ENCODE assay signal across 8 mouse cellular contexts in genomic region chr2:26139545-26140206, GRCm38 (mm10). TPM values are rescaled to one million over a fixed set of nuclear protein-coding genes. Genes with fewer than 3 reads are reported as not detected.
A peak's percentile ranks its signal among the peaks of the same experiment; 100 is the strongest.
DNase-seq lines count a peak whose midpoint lies in the region; ATAC-seq and TF ChIP-seq lines count a peak whose summit lies in the region.

No protein-coding gene starts in this region.

- peak overlapping the region; percentile 94 for H3K27ac ChIP-seq in heart, embryonic 11.5 days (ENCODE audit: low read depth, low read length)
- peak overlapping the region; percentile 80 for H3K27ac ChIP-seq in ES-E14 (ENCODE audit: insufficient read depth, low read depth, low read length, poor library complexity, severe bottlenecking)
- peak overlapping the region; percentile 88 for H3K27ac ChIP-seq in embryonic facial prominence, embryonic 12.5 days
- H3K27ac ChIP-seq in hindbrain, postnatal 0 days = peak overlapping the region; percentile 97
- H3K27ac ChIP-seq in stomach, embryonic 14.5 days (ENCODE audit: low read length) = peak overlapping the region; percentile 87

- peaks cover 22% of the 10 kb centered on the region for H3K4me1 ChIP-seq in heart, embryonic 11.5 days (ENCODE audit: control insufficient read depth, insufficient read depth, low read length)
- H3K4me1 ChIP-seq in ES-E14 (ENCODE audit: control insufficient read depth in 2 of 2, insufficient read depth in 2 of 2, low read length in 2 of 2, poor library complexity in 1 of 2) = peaks cover 0 to 15% of the 10 kb centered on the region in 2 experiments; a peak in 2 of 4 replicates
- peaks cover 17% of the 10 kb centered on the region for H3K4me1 ChIP-seq in embryonic facial prominence, embryonic 12.5 days
- H3K4me1 ChIP-seq in hindbrain, postnatal 0 days (ENCODE audit: insufficient read depth, low read length) = peaks cover 15% of the 10 kb centered on the region
- H3K4me1 ChIP-seq in stomach, embryonic 14.5 days (ENCODE audit: control insufficient read depth, insufficient read depth, low read length) = peaks cover 3% of the 10 kb centered on the region; the same call in 1 of the 2 replicates

- H3K9me3 ChIP-seq in heart, embryonic 11.5 days (replicated peaks; ENCODE audit: control insufficient read depth, low read length) = 0 out of 2 replicates have a peak, but pooled peaks cover 2% of the 10 kb centered on the region
- no peaks in the 10 kb centered on the region for H3K9me3 ChIP-seq in ES-E14 (ENCODE audit: control insufficient read depth, insufficient read depth, low read depth, low read length)
- no peaks in the 10 kb centered on the region for H3K9me3 ChIP-seq in embryonic facial prominence, embryonic 12.5 days
- no peaks in the 10 kb centered on the region for H3K9me3 ChIP-seq in hindbrain, postnatal 0 days (ENCODE audit: low read length)
- no peaks in the 10 kb centered on the region for H3K9me3 ChIP-seq in stomach, embryonic 14.5 days (ENCODE audit: control insufficient read depth, low read depth, low read length)

- H3K27me3 ChIP-seq in heart, embryonic 11.5 days (ENCODE audit: control insufficient read depth, insufficient read depth, low read length) = no peaks in the 10 kb centered on the region
- no peaks in the 10 kb centered on the region for H3K27me3 ChIP-seq in embryonic facial prominence, embryonic 12.5 days
- H3K27me3 ChIP-seq in hindbrain, postnatal 0 days (ENCODE audit: insufficient read depth, low read length) = no peaks in the 10 kb centered on the region
- no peaks in the 10 kb centered on the region for H3K27me3 ChIP-seq in stomach, embryonic 14.5 days (ENCODE audit: control insufficient read depth, insufficient read depth, low read length)

- peak overlapping the region; percentile 89 for H3K4me3 ChIP-seq in heart, embryonic 11.5 days (ENCODE audit: low read depth, low read length)
- peak overlapping the region; percentile 82 to 83 for H3K4me3 ChIP-seq in ES-E14 (ENCODE audit: insufficient read depth in 1 of 2, low read depth in 1 of 2, low read length in 2 of 2, poor library complexity in 1 of 2, severe bottlenecking in 1 of 2)
- H3K4me3 ChIP-seq in embryonic facial prominence, embryonic 12.5 days = peak overlapping the region; percentile 83
- peak overlapping the region; percentile 74 for H3K4me3 ChIP-seq in hindbrain, postnatal 0 days (ENCODE audit: low read length)
- H3K4me3 ChIP-seq in stomach, embryonic 14.5 days (ENCODE audit: low read depth, low read length) = peak overlapping the region; percentile 85

- in situ Hi-C loops in ES-E14 (cut with MboI; ENCODE audit: low sequenced_read_pairs in 2 of 2, unreplicated experiment in 2 of 2) = loop anchor here in 1 of 2 experiments (10.0 kb wide), 1 partner anchor 115 kb away; the partner anchor contains the start of gene Ubac1

- H3K4me2 ChIP-seq in heart, embryonic 11.5 days = peak overlapping the region; percentile 95
- peak overlapping the region; percentile 92 for H3K4me2 ChIP-seq in embryonic facial prominence, embryonic 12.5 days (replicated peaks)
- peak overlapping the region; percentile 91 for H3K4me2 ChIP-seq in hindbrain, postnatal 0 days (ENCODE audit: low read depth, low read length)
- H3K4me2 ChIP-seq in stomach, embryonic 14.5 days (replicated peaks; ENCODE audit: low read depth, low read length) = peak overlapping the region; percentile 77

- peak overlapping the region; percentile 96 for H3K9ac ChIP-seq in heart, embryonic 11.5 days (ENCODE audit: low read depth, low read length)
- H3K9ac ChIP-seq in ES-E14 (ENCODE audit: insufficient read depth, low read depth, low read length, poor library complexity, severe bottlenecking) = peak overlapping the region; percentile 88
- peak overlapping the region; percentile 89 for H3K9ac ChIP-seq in embryonic facial prominence, embryonic 12.5 days
- peak overlapping the region; percentile 91 for H3K9ac ChIP-seq in hindbrain, postnatal 0 days (replicated peaks; ENCODE audit: low read length)
- H3K9ac ChIP-seq in stomach, embryonic 14.5 days (replicated peaks; ENCODE audit: low read depth, low read length) = peak overlapping the region; percentile 74

- ATAC-seq in heart, embryonic 11.5 days (replicated peaks; ENCODE audit: insufficient number of reproducible peaks, low FRiP score, low TSS enrichment) = peak; percentile 64
- peak; percentile 64 for ATAC-seq in embryonic facial prominence, embryonic 12.5 days (ENCODE audit: insufficient number of reproducible peaks, insufficient read depth, low FRiP score, low TSS enrichment)
- peak; percentile 71 for ATAC-seq in hindbrain, postnatal 0 days
- peak; percentile 60 for ATAC-seq in stomach, embryonic 14.5 days (ENCODE audit: insufficient number of reproducible peaks, insufficient read depth, low FRiP score, low read depth)

- TF ChIP-seq CTCF in hindbrain, postnatal 0 days (IDR thresholded peaks at IDR 0.05; ENCODE audit: low read depth) = no peak

- no peaks in the 10 kb centered on the region for H3K36me3 ChIP-seq in heart, embryonic 11.5 days (ENCODE audit: control insufficient read depth, insufficient read depth, low read length)
- no peaks in the 10 kb centered on the region; the same call in 1 of the 2 replicates for H3K36me3 ChIP-seq in ES-E14 (ENCODE audit: control insufficient read depth, insufficient read depth, low read length, poor library complexity, severe bottlenecking)
- peaks cover 5% of the 10 kb centered on the region for H3K36me3 ChIP-seq in embryonic facial prominence, embryonic 12.5 days
- peaks cover 12% of the 10 kb centered on the region for H3K36me3 ChIP-seq in hindbrain, postnatal 0 days (ENCODE audit: insufficient read depth, low read length)
- peaks cover 5% of the 10 kb centered on the region; the same call in 1 of the 2 replicates for H3K36me3 ChIP-seq in stomach, embryonic 14.5 days (ENCODE audit: control insufficient read depth, insufficient read depth, low read length)

- under 1% methylated on average over 60 of the region's 60 CpGs for WGBS in heart, embryonic 11.5 days (ENCODE audit: insufficient replicate concordance)
- under 1% methylated on average over 60 of the region's 60 CpGs for WGBS in embryonic facial prominence, embryonic 12.5 days
- under 1% methylated on average over 60 of the region's 60 CpGs for WGBS in hindbrain, postnatal 0 days
- under 1% methylated on average over 59 of the region's 60 CpGs for WGBS in stomach, embryonic 14.5 days

- DNase-seq in heart, adult 11 months = no peak
- no peak for DNase-seq in ES-E14 (ENCODE audit: low read depth, low spot score)
- DNase-seq in hindbrain, postnatal 0 days (ENCODE audit: low spot score) = peak; percentile 73
- peak; percentile 62 for DNase-seq in lung, postnatal 36 days
- no peak for DNase-seq in adrenal gland, adult 18-20 months (ENCODE audit: low spot score in 2 of 2)

TF ChIP-seq in ES-E14, 5 proteins besides CTCF, POLR2A, EP300 and RAD21:
- TF ChIP-seq HCFC1 (IDR thresholded peaks at IDR 0.05; ENCODE audit: borderline replicate concordance, insufficient read depth, low read length) (0 out of 2 replicates have a peak, but pooled peaks have one; percentile 5), ZC3H11A (IDR thresholded peaks at IDR 0.05; ENCODE audit: borderline replicate concordance, low read depth, low read length) (no peak)

RNA-seq across cellular contexts. Expression of gene Nacc2, which starts 16.7 kb away (rescaled TPM):
- polyA plus RNA-seq in heart, embryonic 11.5 days (2014; fragmentation: Nextera tagmentation; extraction: Ambion mirVana) = 3.4 and 7.1 TPM in 2 replicates
- total RNA-seq in ES-E14 (2012; rRNA removed) = 4.8 and 6.0 TPM in 2 replicates
- polyA plus RNA-seq in embryonic facial prominence, embryonic 12.5 days (2016; fragmentation: Nextera tagmentation; extraction: Ambion mirVana) = 6.8 and 7.7 TPM in 2 replicates
- total RNA-seq in hindbrain, postnatal 0 days (2014; rRNA removed) = 50.1 and 61.4 TPM in 2 replicates
- polyA plus RNA-seq in hindbrain, postnatal 0 days (2015; fragmentation: Nextera tagmentation; extraction: Ambion mirVana) = 28.7 and 29.9 TPM in 2 replicates
- 10.4 and 12.0 TPM in 2 replicates for polyA plus RNA-seq in stomach, embryonic 14.5 days (2014; fragmentation: Nextera tagmentation; extraction: Ambion mirVana)
- 10 to 100 TPM; 41.4 to 44.0 TPM for total RNA-seq in adrenal gland, adult 18-20 months (2021)

Comparison
In these comparisons a context has a peak if more than half of its experiments do, and no peak if none do; other contexts are left out.
1. DNase-seq: peak in hindbrain, postnatal 0 days (single experiment) and lung, postnatal 36 days (single experiment); none in heart, adult 11 months (single experiment), ES-E14 (single experiment) and adrenal gland, adult 18-20 months (0 of 2).
2. Peak in every context shown above with its lines, with median percentiles within 50 percentile points of each other: ATAC-seq, H3K27ac ChIP-seq, H3K4me2 ChIP-seq, H3K4me3 ChIP-seq and H3K9ac ChIP-seq.